Mouse (Mus musculus) C2C12 (cell line): ENCODE results near the gene Kalrn.

Source experiments
- CEBPB ChIP-seq: IDR thresholded peaks from one replicate; pipeline ENCODE4 v1.6.1; 2011; ENCODE audit warnings: low read depth, mild to moderate bottlenecking, control low read depth, moderate library complexity
- CTCF ChIP-seq: IDR thresholded peaks from one replicate; pipeline ENCODE4 v1.5.1; 2011; ENCODE audit not compliant: control insufficient read depth, insufficient read depth, insufficient read length
- FOSL1 ChIP-seq: IDR thresholded peaks from one replicate; pipeline ENCODE4 v1.8.0; 2011; ENCODE audit warnings: mild to moderate bottlenecking, low read length; ENCODE audit not compliant: poor library complexity, insufficient read depth, severe bottlenecking
- MAX ChIP-seq: IDR thresholded peaks from one replicate; pipeline ENCODE4 v1.6.1; 2011; ENCODE audit warnings: mild to moderate bottlenecking, control low read depth
- MYOD1 ChIP-seq: IDR thresholded peaks from one replicate; pipeline ENCODE4 v1.6.1; 2011; ENCODE audit warnings: low read depth; ENCODE audit not compliant: control insufficient read depth, insufficient read length
- MYOG ChIP-seq: IDR thresholded peaks from one replicate; pipeline ENCODE4 v1.6.1; 2011; ENCODE audit not compliant: control insufficient read depth, insufficient read length; ENCODE audit errors: extremely low read depth
- USF1 ChIP-seq: IDR thresholded peaks from one replicate; pipeline ENCODE4 v1.6.1; 2011; ENCODE audit warnings: low read depth, mild to moderate bottlenecking, control low read depth, moderate library complexity

- TF ChIP-seq FOSL1 (no peak), CTCF (no peak), MYOG (no peak), MAX (no peak), USF1 (no peak), MYOD1 (no peak), CEBPB (no peak)
Measured at GRCm38 (mm10) chr16:34262731-34263460, 310.4 kb downstream of the Kalrn start.
